Mouse (Mus musculus) MEL (cell line): ENCODE data around the gene Anapc15. TPM values are rescaled to one million over a fixed set of nuclear protein-coding genes. Genes with fewer than 3 reads are reported as not detected.

Experiments used
- DNase-seq: peaks from one replicate; pipeline ENCODE4 v3.0.0; 2011; ENCODE audit warnings: low read depth, low spot score
- H3K27ac ChIP-seq: 2 replicates; pipeline ENCODE4 v1.5.1; 2012; ENCODE audit warnings: low read depth, mild to moderate bottlenecking, control low read depth, low read length, moderate library complexity; ENCODE audit not compliant: control insufficient read depth
- H3K27me3 ChIP-seq, 2 experiments: fragments of 150-350 bp in 1 of 2; sonication (generic) in 1 of 2; 2 replicates each; pipeline ENCODE4 v1.6.1; 2012; ENCODE audit warnings: low read length in 2 of 2, mild to moderate bottlenecking in 2 of 2, improper control_type of control experiment in 1 of 2, moderate library complexity in 1 of 2; ENCODE audit not compliant: insufficient read depth in 2 of 2, control insufficient read depth in 1 of 2
- H3K36me3 ChIP-seq, 2 experiments: 2 replicates each; pipeline ENCODE4 v1.6.1; 2012 to 2014; ENCODE audit warnings: low read length in 2 of 2, improper control_type of control experiment in 1 of 2, inconsistent platforms in 1 of 2, mild to moderate bottlenecking in 1 of 2; ENCODE audit not compliant: insufficient read depth in 2 of 2, control insufficient read depth in 1 of 2
- H3K4me1 ChIP-seq, 2 experiments: fragments of 150-350 bp in 1 of 2; sonication (generic) in 1 of 2; 2 replicates each; pipeline ENCODE4 v1.6.1; 2012; ENCODE audit warnings: low read length in 2 of 2, improper control_type of control experiment in 1 of 2, mild to moderate bottlenecking in 1 of 2; ENCODE audit not compliant: insufficient read depth in 2 of 2, control insufficient read depth in 1 of 2
- H3K4me3 ChIP-seq, 2 experiments: fragments of 150-350 bp in 1 of 2; sonication (generic) in 1 of 2; 2 replicates each; pipeline ENCODE4 v1.5.1; 2012; ENCODE audit warnings: low read depth in 2 of 2, low read length in 2 of 2, mild to moderate bottlenecking in 2 of 2, moderate library complexity in 2 of 2, control low read depth in 1 of 2, improper control_type of control experiment in 1 of 2; ENCODE audit not compliant: control insufficient read depth in 1 of 2, insufficient read depth in 1 of 2
- H3K79me2 ChIP-seq: 2 replicates; pipeline ENCODE4 v1.6.1; 2012; ENCODE audit warnings: mild to moderate bottlenecking, low read length, moderate library complexity; ENCODE audit not compliant: control insufficient read depth, poor library complexity, insufficient read depth
- H3K9ac ChIP-seq: 2 replicates; pipeline ENCODE4 v1.6.1; 2012; ENCODE audit warnings: low read depth, mild to moderate bottlenecking, control low read depth, low read length, moderate library complexity; ENCODE audit not compliant: control insufficient read depth, poor library complexity, severe bottlenecking
- H3K9me3 ChIP-seq: fragments of 150-350 bp; sonication (generic); replicated peaks from 2 replicates; pipeline ENCODE4 v1.6.1; 2012; ENCODE audit warnings: mild to moderate bottlenecking, low read length, improper control_type of control experiment, moderate library complexity; ENCODE audit not compliant: insufficient read depth
- CHD1 ChIP-seq: IDR thresholded peaks from 2 replicates; pipeline ENCODE4 v1.6.1; 2012; ENCODE audit warnings: low read depth, mild to moderate bottlenecking, inconsistent platforms, low read length, improper control_type of control experiment
- CHD2 ChIP-seq: IDR thresholded peaks from 2 replicates; pipeline ENCODE4 v1.6.1; 2011; ENCODE audit warnings: low read length, improper control_type of control experiment
- CTCF ChIP-seq, 3 experiments: IDR thresholded peaks in 2 of 3; conservative IDR thresholded peaks in 1 of 3; 2 replicates each; pipeline ENCODE4 v1.5.1; 2011 to 2012; ENCODE audit warnings: low read length in 3 of 3, low read depth in 2 of 3, mild to moderate bottlenecking in 2 of 3, improper control_type of control experiment in 1 of 3, inconsistent platforms in 1 of 3, mixed read lengths in 1 of 3, moderate library complexity in 1 of 3; ENCODE audit not compliant: control insufficient read depth in 1 of 3, insufficient read depth in 1 of 3, poor library complexity in 1 of 3, severe bottlenecking in 1 of 3
- E2F4 ChIP-seq: IDR thresholded peaks from 2 replicates; pipeline ENCODE4 v1.6.1; 2011; ENCODE audit warnings: low read depth, low read length, improper control_type of control experiment, borderline replicate concordance
- EP300 ChIP-seq, 2 experiments: IDR thresholded peaks; 2 replicates each; pipeline ENCODE4 v1.6.1; 2011; ENCODE audit warnings: improper control_type of control experiment in 2 of 2, low read length in 2 of 2, low read depth in 1 of 2, mild to moderate bottlenecking in 1 of 2
- GATA1 ChIP-seq: IDR thresholded peaks from 2 replicates; pipeline ENCODE4 v1.6.1; 2011; ENCODE audit warnings: low read depth, low read length, improper control_type of control experiment
- JUND ChIP-seq: IDR thresholded peaks from 2 replicates; pipeline ENCODE4 v1.6.1; 2011; ENCODE audit warnings: low read depth, mild to moderate bottlenecking, improper control_type of control experiment, low read length
- MAFK ChIP-seq: IDR thresholded peaks from 2 replicates; pipeline ENCODE4 v1.6.1; 2011; ENCODE audit warnings: low read depth, mild to moderate bottlenecking, low read length, improper control_type of control experiment, borderline replicate concordance
- MEF2A ChIP-seq: IDR thresholded peaks from 2 replicates; pipeline ENCODE4 v1.6.1; 2014; ENCODE audit warnings: low read depth, mild to moderate bottlenecking, inconsistent platforms, low read length, improper control_type of control experiment; ENCODE audit not compliant: poor library complexity, insufficient replicate concordance, severe bottlenecking; ENCODE audit errors: extremely low read depth
- MYC ChIP-seq: IDR thresholded peaks from 2 replicates; pipeline ENCODE4 v1.6.1; 2011; ENCODE audit warnings: low read depth, mild to moderate bottlenecking, low read length, improper control_type of control experiment, moderate library complexity
- NELFE ChIP-seq: IDR thresholded peaks from 2 replicates; pipeline ENCODE4 v1.6.1; 2011; ENCODE audit warnings: low read depth, low read length, improper control_type of control experiment
- POLR2AphosphoS2 ChIP-seq: IDR thresholded peaks from 2 replicates; pipeline ENCODE4 v1.6.1; 2011; ENCODE audit warnings: low read length, improper control_type of control experiment
- POLR2AphosphoS5 ChIP-seq: IDR thresholded peaks from 2 replicates; pipeline ENCODE4 v1.6.1; 2012; ENCODE audit warnings: low read depth, borderline replicate concordance, mild to moderate bottlenecking, inconsistent platforms, low read length, moderate library complexity, mixed read lengths
- RAD21 ChIP-seq: IDR thresholded peaks from 2 replicates; pipeline ENCODE4 v1.6.1; 2011; ENCODE audit warnings: mild to moderate bottlenecking, low read depth, low read length, improper control_type of control experiment
- RCOR1 ChIP-seq: IDR thresholded peaks from 2 replicates; pipeline ENCODE4 v1.6.1; 2012; ENCODE audit warnings: low read depth, mild to moderate bottlenecking, inconsistent platforms, low read length, improper control_type of control experiment
- SMC3 ChIP-seq: IDR thresholded peaks from 2 replicates; pipeline ENCODE4 v1.6.1; 2011; ENCODE audit warnings: low read depth, low read length, improper control_type of control experiment
- TCF12 ChIP-seq: IDR thresholded peaks from 2 replicates; pipeline ENCODE4 v1.6.1; 2014; ENCODE audit warnings: low read depth, mild to moderate bottlenecking, inconsistent platforms, low read length, improper control_type of control experiment, moderate library complexity
- UBTF ChIP-seq: IDR thresholded peaks from 2 replicates; pipeline ENCODE4 v1.6.1; 2012; ENCODE audit warnings: low read depth, mild to moderate bottlenecking, inconsistent platforms, low read length, improper control_type of control experiment, moderate library complexity, borderline replicate concordance; ENCODE audit not compliant: insufficient read depth
- ZC3H11A ChIP-seq: IDR thresholded peaks from 2 replicates; pipeline ENCODE4 v1.6.1; 2012; ENCODE audit warnings: low read depth, mild to moderate bottlenecking, inconsistent platforms, low read length, improper control_type of control experiment
- ZKSCAN1 ChIP-seq: IDR thresholded peaks from 2 replicates; pipeline ENCODE4 v1.6.1; 2012; ENCODE audit warnings: low read depth, mild to moderate bottlenecking, inconsistent platforms, low read length, improper control_type of control experiment, moderate library complexity
- ZMIZ1 ChIP-seq: IDR thresholded peaks from 2 replicates; pipeline ENCODE4 v1.6.1; 2012; ENCODE audit warnings: low read depth, mild to moderate bottlenecking, inconsistent platforms, low read length, improper control_type of control experiment, moderate library complexity
- ZNF384 ChIP-seq: IDR thresholded peaks from 2 replicates; pipeline ENCODE4 v1.6.1; 2012; ENCODE audit warnings: low read depth, mild to moderate bottlenecking, inconsistent platforms, low read length, improper control_type of control experiment
- polyA plus RNA-seq, 2 experiments: library from polyadenylated mRNA; stranded (reverse) in 1 of 2; unstranded in 1 of 2; fragments of >175 nt in 1 of 2; fragments of >200 nt in 1 of 2; gene quantifications; 2 replicates each; pipeline versions ENCODE4 v1.2.1 to v1.2.4; 2012; ENCODE audit warnings: low replicate concordance in 2 of 2, low read depth in 1 of 2; ENCODE audit not compliant: insufficient read length in 2 of 2, insufficient read depth in 1 of 2, missing spikeins in 1 of 2
- total RNA-seq: library from RNA; depleted of rRNA; stranded (reverse); fragments of 300-350 nt; gene quantifications from 2 replicates; pipeline ENCODE4 v1.2.3, GENCODE M21; 2012

Gene Anapc15
- total and polyA plus RNA-seq, 3 experiments: 68.7 to 103 TPM; not detected in 1

- Histone ChIP-seq H3K27me3 (no peaks in the 10 kb centered on the region), H3K4me3 (no peak overlapping the region), H3K9me3 (no peaks in the 10 kb centered on the region), H3K79me2 (peaks cover 10% of the 10 kb centered on the region), H3K27ac (no peak overlapping the region), H3K36me3 (peaks cover 0 to 8% of the 10 kb centered on the region in 2 experiments; a peak in 2 of 4 replicates), H3K9ac (no peak overlapping the region), H3K4me1 (peaks cover 7 to 10% of the 10 kb centered on the region in 2 experiments)
- no peak for TF ChIP-seq MEF2A
- no peak for TF ChIP-seq EP300 (IDR thresholded peaks at IDR 0.05; ENCODE audit: low read depth in 1 of 2, low read length in 2 of 2)
- TF ChIP-seq MYC: no peak
- DNase-seq: no peak
These were observed 38.5 kb downstream of the Anapc15 start for GRCm38 (mm10) chr7:101901969-101902368.

- no peaks in the 10 kb centered on the region for H3K27me3 ChIP-seq
- no peaks in the 10 kb centered on the region for H3K9me3 ChIP-seq
- H3K4me1 ChIP-seq: peaks cover 12 to 14% of the 10 kb centered on the region in 2 experiments
- no peak overlapping the region for H3K27ac ChIP-seq
- H3K9ac ChIP-seq: no peak overlapping the region
- peaks cover 14% of the 10 kb centered on the region for H3K79me2 ChIP-seq
- H3K4me3 ChIP-seq: no peak overlapping the region
- peak; percentile 51 for DNase-seq
- peaks cover 0 to 8% of the 10 kb centered on the region in 2 experiments; a peak in 2 of 4 replicates for H3K36me3 ChIP-seq
- peak; percentile 34 for TF ChIP-seq SMC3
- TF ChIP-seq RAD21: peak; percentile 26
- peak; percentile 32 to 49 (median 42); a peak in 5 of 6 replicates for TF ChIP-seq CTCF (IDR thresholded peaks at IDR 0.05 in 2 of 3, conservative IDR thresholded peaks at IDR 0.05 in 1 of 3; ENCODE audit: control insufficient read depth in 1 of 3, insufficient read depth in 1 of 3, low read depth in 2 of 3, low read length in 3 of 3, poor library complexity in 1 of 3, severe bottlenecking in 1 of 3)
- no peak for TF ChIP-seq UBTF
- TF ChIP-seq MAFK: no peak
These were observed 39.3 kb downstream of the Anapc15 start for GRCm38 (mm10) chr7:101902846-101903245.

GRCm38 (mm10) chr7:101905561-101906286, 42.2 kb downstream of the Anapc15 start, which contains the start of gene Lamtor1:
TSS of gene Lamtor1 (plus strand) at chr7:101905904.
- Histone ChIP-seq H3K27ac (peak within 1 kb of the TSS; percentile 87), H3K27me3 (no peaks in the 10 kb centered on the region), H3K9me3 (no peaks in the 10 kb centered on the region), H3K79me2 (peaks cover 15% of the 10 kb centered on the region), H3K9ac (peak within 1 kb of the TSS; percentile 93), H3K36me3 (peaks cover 0 to 11% of the 10 kb centered on the region in 2 experiments; a peak in 2 of 4 replicates), H3K4me1 (peaks cover 15 to 20% of the 10 kb centered on the region in 2 experiments), H3K4me3 (peak within 1 kb of the TSS; percentile 81 to 91)
- DNase-seq: peak; percentile 99
- TF ChIP-seq ZC3H11A: no peak
- TF ChIP-seq E2F4: no peak
- TF ChIP-seq ZKSCAN1: no peak
- peak; percentile 85; the same call in 1 of the 2 replicates for TF ChIP-seq POLR2AphosphoS2
- peak; percentile 57 for TF ChIP-seq TCF12
- TF ChIP-seq ZMIZ1: peak; percentile 91
- TF ChIP-seq POLR2AphosphoS5: peak; percentile 65; the same call in 1 of the 2 replicates
- TF ChIP-seq CHD2: peak; percentile 67
- TF ChIP-seq CHD1: no peak
- TF ChIP-seq UBTF: no peak
- peak; percentile 4; the same call in 1 of the 2 replicates for TF ChIP-seq GATA1
- TF ChIP-seq MYC: peak; percentile 77
- TF ChIP-seq JUND: no peak
- TF ChIP-seq NELFE: peak; percentile 90
- no peak for TF ChIP-seq RAD21
- peak in 1 of 2 experiments; percentile 52; a peak in 2 of 4 replicates for TF ChIP-seq EP300 (IDR thresholded peaks at IDR 0.05; ENCODE audit: low read depth in 1 of 2, low read length in 2 of 2)
- TF ChIP-seq RCOR1: no peak
- no peak for TF ChIP-seq ZNF384
- no peak for TF ChIP-seq CTCF (IDR thresholded peaks at IDR 0.05 in 2 of 3, conservative IDR thresholded peaks at IDR 0.05 in 1 of 3; ENCODE audit: control insufficient read depth in 1 of 3, insufficient read depth in 1 of 3, low read depth in 2 of 3, low read length in 3 of 3, poor library complexity in 1 of 3, severe bottlenecking in 1 of 3)
